Mouse (Mus musculus): Measurements from ENCODE around the gene Adgrf5.

- TF ChIP-seq CTCF (IDR thresholded peaks at IDR 0.05; ENCODE audit: insufficient read depth, low read depth, low read length) (no peak), POLR2A (IDR thresholded peaks at IDR 0.05; ENCODE audit: insufficient read depth, low read depth, low read length) (no peak)
These were observed 74.2 kb downstream of the Adgrf5 start for GRCm38 (mm10) chr17:43434485-43434884.

Data from olfactory bulb, adult 2 months (tissue).